Mouse (Mus musculus) E14TG2a.4 (cell line): ENCODE measurements around the gene Ndufs1.
A peak's percentile ranks its signal among the peaks of the same experiment; 100 is the strongest.
"Not testable (repeated sequence)": the region's sequence is repeated elsewhere in the genome, so short reads cannot be mapped to it uniquely, and the experiment has no call there.

Source experiments
- H3K27me3 ChIP-seq: 2 replicates; pipeline ENCODE4 v1.6.1; 2014; ENCODE audit warnings: low read length, control low read depth; ENCODE audit not compliant: insufficient read depth
- H3K36me3 ChIP-seq: 2 replicates; pipeline ENCODE4 v1.6.1; 2014; ENCODE audit warnings: low read length, control low read depth; ENCODE audit not compliant: insufficient read depth
- H3K4me1 ChIP-seq: replicated peaks from 2 replicates; pipeline ENCODE4 v1.6.1; 2014; ENCODE audit warnings: low read depth, low read length, control low read depth
- H3K4me3 ChIP-seq: replicated peaks from 2 replicates; pipeline ENCODE4 v1.5.1; 2014; ENCODE audit warnings: mild to moderate bottlenecking, low read length
- H3K9me3 ChIP-seq: 2 replicates; pipeline ENCODE4 v1.6.1; 2014; ENCODE audit warnings: low read length, control low read depth
- CTCF ChIP-seq: conservative IDR thresholded peaks from 2 replicates; pipeline ENCODE4 v1.5.1; 2014; ENCODE audit warnings: low read length
- NANOG ChIP-seq: IDR thresholded peaks from 2 replicates; pipeline ENCODE4 v1.6.1; 2014; ENCODE audit warnings: borderline replicate concordance, low read length, mixed read lengths
- POU5F1 ChIP-seq: IDR thresholded peaks from 2 replicates; pipeline ENCODE4 v1.6.1; 2014; ENCODE audit warnings: low read length, borderline replicate concordance

The Ndufs1 gene

GRCm38 (mm10) chr1:63180122-63180521, 3.5 kb upstream of the Ndufs1 start:
- Histone ChIP-seq H3K9me3 (no peaks in the 10 kb centered on the region), H3K4me1 (peaks cover 34% of the 10 kb centered on the region), H3K27me3 (no peaks in the 10 kb centered on the region), H3K4me3 (no peak overlapping the region), H3K36me3 (peaks cover 50% of the 10 kb centered on the region)
- no peak for TF ChIP-seq POU5F1

GRCm38 (mm10) chr1:63178308-63178707, 1.7 kb upstream of the Ndufs1 start:
- no peak for TF ChIP-seq NANOG
- TF ChIP-seq POU5F1, result no peak
- TF ChIP-seq CTCF, result no peak
- Histone ChIP-seq H3K27me3 (no peaks in the 10 kb centered on the region), H3K36me3 (peaks cover 61% of the 10 kb centered on the region)

GRCm38 (mm10) chr1:63176259-63176603, 402 bp downstream of the Ndufs1 start:
- H3K4me1 ChIP-seq, result peaks cover 42% of the 10 kb centered on the region
- TF ChIP-seq CTCF (no peak), POU5F1 (no peak), NANOG (no peak)
- peaks cover 59% of the 10 kb centered on the region for H3K36me3 ChIP-seq
- no peaks in the 10 kb centered on the region for H3K9me3 ChIP-seq
- no peaks in the 10 kb centered on the region for H3K27me3 ChIP-seq
- peak overlapping the region; percentile 100 for H3K4me3 ChIP-seq

More at GRCm38 (mm10) chr1:63178308-63178707, 1.7 kb upstream of the Ndufs1 start:
- Histone ChIP-seq H3K4me3 (peak overlapping the region; percentile 100), H3K9me3 (no peaks in the 10 kb centered on the region), H3K4me1 (peaks cover 45% of the 10 kb centered on the region)

- Histone ChIP-seq H3K9me3 (no peaks in the 10 kb centered on the region), H3K4me3 (peak overlapping the region; percentile 100), H3K27me3 (no peaks in the 10 kb centered on the region), H3K4me1 (peaks cover 41% of the 10 kb centered on the region), H3K36me3 (peaks cover 62% of the 10 kb centered on the region)
- TF ChIP-seq POU5F1 (no peak), NANOG (no peak), CTCF (no peak)
These were observed 780 bp downstream of the Ndufs1 start for GRCm38 (mm10) chr1:63175853-63176252.

- Histone ChIP-seq H3K36me3 (peaks cover 86% of the 10 kb centered on the region), H3K4me3 (no peak overlapping the region), H3K9me3 (no peaks in the 10 kb centered on the region), H3K4me1 (peaks cover 27% of the 10 kb centered on the region), H3K27me3 (no peaks in the 10 kb centered on the region)
- no peak for TF ChIP-seq NANOG
- TF ChIP-seq POU5F1, result no peak
- TF ChIP-seq CTCF, result no peak
These were observed 8.0 kb downstream of the Ndufs1 start for GRCm38 (mm10) chr1:63168638-63169037.

GRCm38 (mm10) chr1:63140231-63140630, 36.4 kb downstream of the Ndufs1 start:
- peak overlapping the region; percentile 72 for H3K4me3 ChIP-seq
- H3K36me3 ChIP-seq, result peaks cover 42% of the 10 kb centered on the region
- TF ChIP-seq CTCF, result no peak
- no peak for TF ChIP-seq POU5F1
- no peak for TF ChIP-seq NANOG
- H3K27me3 ChIP-seq, result no peaks in the 10 kb centered on the region
- H3K4me1 ChIP-seq, result peaks cover 79% of the 10 kb centered on the region
- H3K9me3 ChIP-seq, result no peaks in the 10 kb centered on the region

- Histone ChIP-seq H3K36me3 (peaks cover 26% of the 10 kb centered on the region), H3K4me3 (peak overlapping the region; percentile 72), H3K4me1 (peaks cover 88% of the 10 kb centered on the region)
- not testable (repeated sequence) for H3K27me3 ChIP-seq, H3K9me3 ChIP-seq
These were observed 38.0 kb downstream of the Ndufs1 start for GRCm38 (mm10) chr1:63138586-63138985.

GRCm38 (mm10) chr1:63137971-63138370, 38.7 kb downstream of the Ndufs1 start:
- H3K36me3 ChIP-seq, result peaks cover 20% of the 10 kb centered on the region
- 0 out of 2 replicates have a peak overlapping the region, but pooled peaks have one; percentile 72 for H3K4me3 ChIP-seq
- H3K27me3 ChIP-seq, result no peaks in the 10 kb centered on the region
- H3K4me1 ChIP-seq, result peaks cover 91% of the 10 kb centered on the region
- H3K9me3 ChIP-seq, result no peaks in the 10 kb centered on the region
- TF ChIP-seq NANOG (peak; percentile 21; the same call in 1 of the 2 replicates), POU5F1 (no peak; the same call in 1 of the 2 replicates)

- TF ChIP-seq NANOG (no peak), POU5F1 (no peak), CTCF (no peak)
- Histone ChIP-seq H3K4me1 (peaks cover 93% of the 10 kb centered on the region), H3K4me3 (no peak overlapping the region), H3K36me3 (no peaks in the 10 kb centered on the region), H3K9me3 (no peaks in the 10 kb centered on the region), H3K27me3 (no peaks in the 10 kb centered on the region)
These were observed 42.1 kb downstream of the Ndufs1 start for GRCm38 (mm10) chr1:63134530-63134929.
